Mouse (Mus musculus): ENCODE data around the gene Garnl3. TPM values are rescaled to one million over a fixed set of nuclear protein-coding genes. Genes with fewer than 3 reads are reported as not detected.

Gene Garnl3
- 6.9 and 11.4 TPM in 2 replicates for polyA plus RNA-seq (2015; fragmentation: Nextera tagmentation; extraction: Ambion mirVana)

DNA sequence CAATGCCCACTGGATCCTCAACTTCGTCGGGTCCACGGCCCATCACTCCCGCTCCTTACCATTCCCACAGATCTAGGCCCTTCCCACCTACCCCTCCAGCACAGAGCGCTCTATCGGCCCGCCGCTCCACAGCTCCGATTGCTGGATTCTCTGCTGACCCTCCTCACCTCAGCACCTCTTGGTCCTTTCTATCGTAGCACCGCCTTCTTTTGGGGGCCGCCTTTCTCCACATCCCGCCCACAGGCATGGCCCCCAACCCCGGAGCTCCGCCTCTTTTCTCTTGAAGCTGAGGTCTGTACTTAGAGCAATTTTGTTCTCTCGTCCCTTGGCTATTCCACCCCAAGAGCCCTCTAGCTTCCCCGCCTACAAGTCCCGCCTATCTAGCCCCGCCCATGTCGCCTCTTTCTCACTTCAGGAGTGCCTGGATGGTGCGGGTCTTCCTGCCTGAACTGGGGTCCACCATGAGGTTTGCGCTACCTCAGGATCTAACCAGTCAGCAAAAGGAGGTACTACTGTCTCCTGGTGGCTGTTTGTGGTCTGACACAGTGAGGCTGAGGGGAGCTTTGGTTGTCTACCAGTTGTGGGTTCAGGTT is at the start of gene Garnl3:
Garnl3 (minus strand) TSS at position 155 of the 593 bp plus-strand sequence.
- ATAC-seq (replicated peaks; ENCODE audit: insufficient number of reproducible peaks, insufficient read depth, low FRiP score, low read depth): peak; percentile 0; the same call in 1 of the 2 replicates
- peaks cover 21% of the 10 kb centered on the region for H3K4me1 ChIP-seq (replicated peaks)
- WGBS: 1% methylated on average over 22 of the region's 22 CpGs

DNA sequence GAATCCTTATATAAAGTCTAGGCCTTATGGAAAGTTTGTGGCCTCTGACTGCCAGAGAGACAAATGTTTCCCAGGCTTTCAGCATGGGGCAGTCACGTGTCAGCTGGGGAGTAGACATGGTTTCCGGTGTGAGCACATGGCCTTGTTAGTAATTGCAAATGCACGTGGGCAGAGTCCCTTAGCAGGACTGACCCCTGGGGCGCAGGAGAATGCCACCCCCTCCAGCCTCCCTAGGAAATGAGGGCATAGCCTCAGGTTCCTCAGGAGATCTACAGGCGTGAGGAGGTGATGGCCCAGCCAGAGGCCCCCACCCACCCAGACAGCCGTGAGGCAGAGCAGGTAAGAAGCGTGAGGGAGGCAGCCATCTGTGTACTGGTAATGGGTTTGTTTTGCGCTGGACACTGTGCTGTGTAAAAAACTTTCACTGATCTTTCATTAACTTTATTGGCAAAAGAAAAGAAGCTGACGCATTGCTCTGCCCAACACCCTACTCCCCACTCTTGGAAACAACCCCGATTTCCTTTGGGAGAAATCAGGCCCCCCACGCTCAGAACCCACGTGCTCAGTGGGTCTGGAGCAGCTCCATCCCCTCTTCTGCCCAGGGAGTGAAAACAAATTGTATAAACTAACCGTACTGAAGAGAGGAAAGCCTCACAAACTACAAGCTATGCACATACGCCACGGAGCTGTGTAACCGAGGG is 48.6 kb upstream of the Garnl3 start:
- 67% methylated on average over 16 of the region's 16 CpGs for WGBS
- H3K4me2 ChIP-seq: no peak overlapping the region
- H3K27me3 ChIP-seq: no peaks in the 10 kb centered on the region
- ATAC-seq (replicated peaks; ENCODE audit: insufficient number of reproducible peaks, insufficient read depth, low FRiP score, low read depth): no peak
- no peak overlapping the region for H3K9ac ChIP-seq
- H3K36me3 ChIP-seq: no peaks in the 10 kb centered on the region
- H3K9me3 ChIP-seq (replicated peaks): no peaks in the 10 kb centered on the region
- H3K27ac ChIP-seq: no peak overlapping the region
- no peak overlapping the region for H3K4me3 ChIP-seq
- H3K4me1 ChIP-seq (replicated peaks): peaks cover 34% of the 10 kb centered on the region

More for the DNA sequence above, at the start of gene Garnl3:
- Histone ChIP-seq H3K9ac (peak within 1 kb of the TSS; percentile 64), H3K4me3 (peak within 1 kb of the TSS; percentile 88), H3K27ac (peak within 1 kb of the TSS; percentile 83), H3K9me3 (replicated peaks) (no peaks in the 10 kb centered on the region), H3K4me2 (peak within 1 kb of the TSS; percentile 97), H3K36me3 (no peaks in the 10 kb centered on the region), H3K27me3 (peaks cover 14% of the 10 kb centered on the region; the same call in 1 of the 2 replicates)

DNA sequence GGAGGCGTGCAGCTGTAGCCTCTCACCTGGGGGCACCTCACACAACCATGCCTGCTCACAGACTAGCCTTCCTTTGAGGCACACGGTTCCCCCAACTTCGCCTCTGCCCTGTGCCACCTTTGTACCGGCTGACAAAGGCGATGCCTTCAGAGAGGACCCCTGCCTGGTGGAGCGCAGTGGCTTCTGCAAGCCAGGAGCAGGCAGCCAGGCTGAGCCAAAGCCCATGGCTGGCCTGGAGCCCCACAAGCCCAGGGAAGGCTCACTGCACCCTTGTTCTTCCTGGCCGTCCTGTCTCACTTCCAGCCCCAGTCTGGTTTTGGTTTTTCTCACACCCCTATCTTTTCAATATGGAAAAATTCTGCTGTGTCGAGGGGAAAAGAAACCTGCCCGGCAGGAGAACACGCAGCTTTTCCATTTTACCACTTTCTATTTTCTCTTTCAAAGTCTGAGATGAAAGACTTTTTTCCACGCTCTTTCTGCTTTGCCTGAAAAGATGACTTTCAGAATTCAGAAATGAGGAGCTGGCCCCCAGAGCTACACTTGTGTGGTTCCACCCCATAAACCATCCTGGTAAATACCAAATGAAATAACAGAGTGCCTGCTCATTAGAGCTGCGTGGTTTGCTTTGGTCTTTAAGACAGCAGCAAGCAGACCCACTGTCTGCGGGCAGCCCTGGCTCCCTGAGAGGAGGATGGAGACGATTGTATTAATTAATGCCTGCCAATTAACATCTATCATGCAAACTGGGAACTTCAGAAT is 47.9 kb upstream of the Garnl3 start:
- H3K9me3 ChIP-seq (replicated peaks): no peaks in the 10 kb centered on the region
- H3K36me3 ChIP-seq: no peaks in the 10 kb centered on the region
- H3K9ac ChIP-seq: 0 out of 2 replicates have a peak overlapping the region, but pooled peaks have one; percentile 25
- H3K4me2 ChIP-seq: no peak overlapping the region
- WGBS: 75% methylated on average over 14 of the region's 14 CpGs
- H3K4me1 ChIP-seq (replicated peaks): peaks cover 32% of the 10 kb centered on the region
- ATAC-seq (replicated peaks; ENCODE audit: insufficient number of reproducible peaks, insufficient read depth, low FRiP score, low read depth): no peak
- no peaks in the 10 kb centered on the region for H3K27me3 ChIP-seq
- H3K27ac ChIP-seq: peak overlapping the region; percentile 54
- H3K4me3 ChIP-seq: no peak overlapping the region

DNA sequence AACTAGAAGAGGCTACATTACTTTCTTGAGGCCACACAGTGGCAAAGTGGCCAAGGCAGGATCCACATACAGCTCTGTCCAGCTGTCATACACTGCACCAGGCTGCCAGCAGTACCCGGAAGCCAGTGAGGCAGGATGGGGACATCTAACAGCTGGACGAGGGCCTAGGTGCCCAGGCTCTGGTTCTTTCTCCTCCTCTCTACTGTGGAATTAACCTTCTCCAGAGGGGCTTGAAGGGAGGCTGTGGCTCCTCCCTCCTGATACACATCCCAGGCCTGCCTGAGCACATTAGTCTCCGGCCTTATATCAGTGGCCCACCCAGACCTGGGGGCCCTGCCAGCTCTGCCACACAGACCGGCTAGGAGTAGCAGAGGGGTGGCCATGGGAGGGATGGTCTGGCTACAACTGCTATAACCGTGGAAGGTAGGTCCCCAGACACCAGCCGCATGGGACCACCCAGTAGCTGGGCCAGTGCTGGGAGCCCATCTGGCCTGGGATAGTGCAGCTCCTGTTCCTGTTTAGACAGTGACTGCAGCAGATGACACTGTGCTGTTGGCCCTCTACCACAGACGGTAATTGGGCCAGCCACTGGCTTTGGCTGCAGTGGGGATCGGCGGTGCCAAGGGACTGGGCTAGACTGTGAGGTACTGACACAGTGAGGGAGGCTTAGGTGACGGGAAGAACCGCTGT is 46.9 kb upstream of the Garnl3 start:
- peak; percentile 43; the same call in 1 of the 2 replicates for ATAC-seq (replicated peaks; ENCODE audit: insufficient number of reproducible peaks, insufficient read depth, low FRiP score, low read depth)
- H3K4me1 ChIP-seq (replicated peaks): peaks cover 32% of the 10 kb centered on the region
- no peak overlapping the region for H3K4me3 ChIP-seq
- no peaks in the 10 kb centered on the region for H3K9me3 ChIP-seq (replicated peaks)
- no peak overlapping the region for H3K9ac ChIP-seq
- peak overlapping the region; percentile 86 for H3K27ac ChIP-seq
- H3K4me2 ChIP-seq: peak overlapping the region; percentile 29
- H3K27me3 ChIP-seq: no peaks in the 10 kb centered on the region
- 54% methylated on average over 11 of the region's 11 CpGs for WGBS
- no peaks in the 10 kb centered on the region for H3K36me3 ChIP-seq

DNA sequence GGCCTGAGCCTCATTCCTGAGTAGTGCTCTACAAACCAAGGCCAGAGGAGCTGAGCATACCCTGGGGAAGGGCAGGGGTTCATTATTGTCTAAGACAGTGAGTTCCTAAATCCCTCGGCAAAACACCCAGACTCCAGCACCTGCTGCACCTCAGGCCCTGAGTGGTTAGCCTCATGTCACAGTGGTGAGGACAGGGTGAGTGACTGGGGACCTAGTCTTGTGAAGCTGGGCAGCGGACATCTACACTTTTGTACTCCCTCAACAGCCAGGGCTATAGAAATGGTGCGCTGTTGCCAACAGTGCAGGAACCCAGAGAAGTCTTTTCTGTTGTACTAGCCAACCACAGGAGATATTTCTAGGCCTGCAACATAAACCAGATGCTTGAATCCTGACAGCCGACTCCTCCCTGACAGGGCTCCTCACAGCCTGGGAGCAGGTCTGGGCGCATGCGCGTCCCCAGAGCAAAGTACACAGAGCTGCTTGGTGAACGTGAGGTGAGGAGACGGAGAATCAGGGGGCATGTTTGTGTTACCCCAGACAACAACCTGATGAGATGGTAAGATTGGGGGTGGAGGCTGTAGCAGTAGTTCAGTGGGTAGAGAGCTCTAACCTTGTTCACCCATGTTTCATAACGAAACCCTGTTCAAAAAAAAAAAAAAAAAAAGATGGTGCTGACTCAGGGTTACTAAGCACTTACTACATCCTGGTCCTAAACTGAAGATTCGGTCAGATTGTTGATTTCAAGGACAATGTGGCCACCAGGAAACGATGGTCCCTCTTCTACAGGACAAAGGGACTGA is 46.2 kb upstream of the Garnl3 start:
- 45% methylated on average over 12 of the region's 12 CpGs for WGBS
- Histone ChIP-seq H3K4me2 (peak overlapping the region; percentile 29), H3K4me3 (no peak overlapping the region; the same call in 1 of the 2 replicates), H3K9me3 (replicated peaks) (no peaks in the 10 kb centered on the region), H3K27me3 (no peaks in the 10 kb centered on the region), H3K9ac (no peak overlapping the region), H3K36me3 (no peaks in the 10 kb centered on the region), H3K27ac (peak overlapping the region; percentile 86), H3K4me1 (replicated peaks) (peaks cover 38% of the 10 kb centered on the region)
- peak; percentile 73 for ATAC-seq (replicated peaks; ENCODE audit: insufficient number of reproducible peaks, insufficient read depth, low FRiP score, low read depth)

DNA sequence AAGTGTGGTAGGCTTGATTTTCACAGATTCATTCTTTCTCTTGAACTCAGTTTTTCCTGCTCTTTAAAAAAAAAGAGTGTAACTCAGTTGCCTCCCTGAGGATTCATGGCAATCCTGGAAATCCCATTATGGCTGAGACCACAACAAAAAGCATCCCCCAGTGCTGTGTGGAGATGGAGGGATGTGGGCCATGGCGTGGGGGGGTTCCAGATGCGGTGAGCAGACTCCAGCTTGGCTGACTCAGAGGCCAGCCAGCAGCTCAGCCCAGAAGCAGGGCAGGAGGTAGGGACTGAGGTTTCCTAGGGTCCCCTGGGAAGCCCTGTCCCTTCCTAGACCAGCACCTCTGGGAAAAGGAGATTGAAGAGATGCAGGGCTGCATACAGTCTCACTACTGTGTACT is 45.5 kb upstream of the Garnl3 start:
- Histone ChIP-seq H3K27me3 (no peaks in the 10 kb centered on the region), H3K9me3 (replicated peaks) (no peaks in the 10 kb centered on the region), H3K36me3 (no peaks in the 10 kb centered on the region), H3K9ac (no peak overlapping the region), H3K4me2 (no peak overlapping the region), H3K4me3 (no peak overlapping the region), H3K4me1 (replicated peaks) (peaks cover 40% of the 10 kb centered on the region), H3K27ac (peak overlapping the region; percentile 86)
- WGBS: 55% methylated on average over 2 of the region's 2 CpGs
- no peak for ATAC-seq (replicated peaks; ENCODE audit: insufficient number of reproducible peaks, insufficient read depth, low FRiP score, low read depth)

DNA sequence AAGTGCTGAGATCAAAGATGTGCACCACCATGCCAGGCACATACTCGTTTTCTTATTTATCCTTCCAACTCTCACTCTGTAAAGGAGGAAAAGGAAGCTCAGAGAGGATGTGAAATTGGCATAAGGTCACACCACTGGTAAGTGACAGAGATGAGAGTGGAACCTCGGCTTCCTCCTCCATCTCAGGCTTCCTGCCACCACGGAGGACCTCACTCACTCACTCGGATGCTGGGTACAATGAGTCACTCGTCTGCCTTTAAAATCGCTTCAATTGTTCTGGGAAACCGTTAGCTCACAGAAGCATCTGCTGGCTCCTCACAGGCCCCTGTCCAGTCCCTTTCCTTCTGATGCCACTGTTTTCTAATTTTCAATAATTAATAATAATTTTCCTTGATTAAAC is 45.1 kb upstream of the Garnl3 start:
- H3K9ac ChIP-seq: no peak overlapping the region
- H3K27me3 ChIP-seq: no peaks in the 10 kb centered on the region
- H3K36me3 ChIP-seq: no peaks in the 10 kb centered on the region
- no peak overlapping the region for H3K4me3 ChIP-seq
- WGBS: 56% methylated on average over 7 of the region's 7 CpGs
- no peak for ATAC-seq (replicated peaks; ENCODE audit: insufficient number of reproducible peaks, insufficient read depth, low FRiP score, low read depth)
- peak overlapping the region; percentile 86; the same call in 1 of the 2 replicates for H3K27ac ChIP-seq
- peaks cover 40% of the 10 kb centered on the region for H3K4me1 ChIP-seq (replicated peaks)
- no peak overlapping the region for H3K4me2 ChIP-seq
- H3K9me3 ChIP-seq (replicated peaks): no peaks in the 10 kb centered on the region

DNA sequence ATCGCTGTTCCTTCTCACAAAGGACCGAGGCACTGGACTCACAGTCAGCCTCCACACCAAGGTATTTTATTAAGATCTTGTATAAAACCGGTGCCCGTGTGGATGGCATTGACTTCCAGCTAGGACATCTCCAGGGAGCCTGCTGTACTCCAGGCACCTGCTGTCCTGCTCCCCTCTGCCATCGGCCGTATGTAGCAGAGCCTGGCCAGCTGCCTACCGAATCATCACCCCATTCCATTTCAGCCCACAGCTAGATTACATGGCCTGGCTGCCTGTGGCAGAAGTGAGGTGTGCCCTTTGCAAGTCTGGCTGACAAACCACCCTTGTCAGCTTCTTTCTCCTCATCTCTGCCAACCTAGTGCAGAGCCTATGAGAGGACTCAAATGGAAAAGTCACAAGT is 42.2 kb upstream of the Garnl3 start:
- Histone ChIP-seq H3K9ac (no peak overlapping the region), H3K4me2 (no peak overlapping the region), H3K4me1 (replicated peaks) (peaks cover 26% of the 10 kb centered on the region), H3K36me3 (no peaks in the 10 kb centered on the region), H3K27ac (no peak overlapping the region), H3K4me3 (no peak overlapping the region), H3K27me3 (no peaks in the 10 kb centered on the region), H3K9me3 (replicated peaks) (no peaks in the 10 kb centered on the region)
- 78% methylated on average over 7 of the region's 7 CpGs for WGBS
- ATAC-seq (replicated peaks; ENCODE audit: insufficient number of reproducible peaks, insufficient read depth, low FRiP score, low read depth): no peak

DNA sequence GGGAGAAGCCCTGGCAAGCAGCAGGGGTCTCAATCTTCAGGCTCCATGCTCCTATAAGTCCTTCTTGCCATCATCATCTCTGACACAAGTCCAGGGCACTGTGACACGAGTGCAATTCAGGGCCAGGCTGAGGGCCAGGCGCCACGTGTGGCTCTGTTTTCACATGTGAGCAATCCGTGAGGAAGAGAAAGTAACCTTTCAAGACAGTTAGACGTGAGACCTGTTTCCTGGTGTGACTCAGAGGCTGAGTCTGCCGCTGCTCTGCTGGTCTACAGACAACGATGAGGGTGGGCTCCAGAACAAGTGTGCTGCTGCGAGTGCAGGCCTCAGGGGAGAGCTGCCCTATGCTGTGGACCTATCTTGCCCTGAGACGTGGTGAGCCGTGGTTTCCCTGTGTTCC is 41.7 kb upstream of the Garnl3 start:
- H3K4me1 ChIP-seq (replicated peaks): peaks cover 21% of the 10 kb centered on the region
- 57% methylated on average over 10 of the region's 10 CpGs for WGBS
- no peaks in the 10 kb centered on the region for H3K36me3 ChIP-seq
- H3K9ac ChIP-seq: no peak overlapping the region
- H3K4me3 ChIP-seq: no peak overlapping the region
- no peak overlapping the region for H3K4me2 ChIP-seq
- H3K27me3 ChIP-seq: no peaks in the 10 kb centered on the region
- ATAC-seq (replicated peaks; ENCODE audit: insufficient number of reproducible peaks, insufficient read depth, low FRiP score, low read depth): no peak
- H3K27ac ChIP-seq: no peak overlapping the region
- no peaks in the 10 kb centered on the region for H3K9me3 ChIP-seq (replicated peaks)

DNA sequence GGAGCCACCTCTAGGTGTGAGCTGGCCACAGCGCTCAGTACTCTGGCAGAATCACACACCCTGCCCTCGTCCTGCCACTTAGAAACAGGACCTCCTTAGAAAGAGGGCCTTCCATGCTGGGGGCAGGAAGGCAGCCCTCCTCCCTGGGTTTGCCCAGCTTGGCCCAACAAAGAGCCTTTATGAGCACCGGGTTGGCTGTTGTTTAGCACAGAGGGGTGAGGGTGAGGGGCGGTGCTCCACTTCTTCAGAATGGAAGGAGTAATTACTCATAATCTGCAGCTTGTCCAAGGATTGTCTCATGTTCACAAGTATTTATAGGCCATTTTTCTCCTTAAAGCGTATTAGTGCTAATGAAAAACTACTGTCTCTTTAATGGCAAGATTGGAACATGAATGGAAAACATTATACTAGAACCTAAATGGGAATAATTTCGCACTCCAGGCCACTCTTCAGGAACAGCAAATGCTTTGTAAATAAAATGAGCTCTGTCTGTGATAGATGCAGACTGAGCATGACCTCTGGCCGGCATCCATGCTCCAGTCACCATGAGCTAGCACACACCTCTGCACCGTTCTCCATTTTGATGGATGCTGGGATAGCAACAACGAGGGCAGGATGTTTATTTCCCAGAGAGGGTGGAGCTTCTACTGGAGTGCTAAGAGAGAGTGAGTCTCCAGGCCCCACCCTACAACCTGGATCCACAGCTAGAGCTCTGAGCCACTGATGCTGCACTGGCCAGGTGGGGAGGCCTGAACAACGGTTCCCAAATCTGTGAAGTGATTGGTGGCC is 39.5 kb upstream of the Garnl3 start:
- H3K4me2 ChIP-seq: no peak overlapping the region
- no peak overlapping the region for H3K27ac ChIP-seq
- no peaks in the 10 kb centered on the region for H3K27me3 ChIP-seq
- no peaks in the 10 kb centered on the region for H3K9me3 ChIP-seq (replicated peaks)
- WGBS: 78% methylated on average over 10 of the region's 10 CpGs
- H3K4me1 ChIP-seq (replicated peaks): peaks cover 15% of the 10 kb centered on the region
- no peak for ATAC-seq (replicated peaks; ENCODE audit: insufficient number of reproducible peaks, insufficient read depth, low FRiP score, low read depth)
- H3K36me3 ChIP-seq: no peaks in the 10 kb centered on the region
- no peak overlapping the region for H3K9ac ChIP-seq
- H3K4me3 ChIP-seq: no peak overlapping the region
